ENCODE assay signal across 38 mouse cellular contexts in the genomic region with DNA sequence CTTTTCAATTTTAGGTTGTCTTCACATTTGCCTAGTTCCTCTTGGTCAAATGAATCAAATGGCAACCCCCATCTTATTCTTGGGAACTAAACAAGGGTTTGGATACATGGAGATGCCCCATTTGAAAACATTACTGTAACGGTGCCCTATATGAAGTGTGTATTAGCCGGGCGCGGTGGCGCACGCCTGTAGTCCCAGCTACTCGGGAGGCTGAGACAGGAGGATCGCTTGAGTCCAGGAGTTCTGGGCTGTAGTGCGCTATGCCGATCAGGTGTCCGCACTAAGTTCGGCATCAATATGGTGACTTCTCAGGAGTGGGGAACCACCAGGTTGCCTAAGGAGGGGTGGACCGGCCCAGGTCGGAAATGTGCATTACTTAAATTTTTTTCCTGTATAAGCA. TPM values are rescaled to one million over a fixed set of nuclear protein-coding genes. Genes with fewer than 3 reads are reported as not detected.
"Had no signal": no experiment of that assay in that cellular context is flagged by ENCODE, and none has a peak within 500 bp of the region (broad histone marks: within the 10 kb centered on the region; RNA-seq: fewer than 3 reads in every experiment).

No protein-coding gene starts in this region.

- H3K27ac ChIP-seq: limb, embryonic 10.5 days; limb, embryonic 12.5 days; limb, embryonic 13.5 days; limb, embryonic 15.5 days; liver, embryonic 12.5 days; liver, embryonic 13.5 days; liver, embryonic 14.5 days; liver, embryonic 15.5 days; lung, embryonic 15.5 days; macrophage; midbrain, embryonic 10.5 days; midbrain, embryonic 12.5 days; midbrain, embryonic 13.5 days; midbrain, embryonic 15.5 days had no signal

- H3K9ac ChIP-seq: limb, embryonic 12.5 days; limb, embryonic 13.5 days; limb, embryonic 15.5 days; liver, embryonic 12.5 days; liver, embryonic 13.5 days; liver, embryonic 14.5 days; liver, embryonic 15.5 days; liver, postnatal 0 days; lung, embryonic 14.5 days; lung, embryonic 15.5 days; midbrain, embryonic 12.5 days; midbrain, embryonic 13.5 days; midbrain, embryonic 15.5 days had no signal

- H3K9me3 ChIP-seq: limb, embryonic 10.5 days; limb, embryonic 12.5 days; limb, embryonic 13.5 days; limb, embryonic 15.5 days; liver, embryonic 12.5 days; liver, embryonic 13.5 days; liver, embryonic 15.5 days; lung, embryonic 15.5 days; megakaryocyte, embryonic 14.5 days; midbrain, embryonic 10.5 days; midbrain, embryonic 12.5 days; midbrain, embryonic 13.5 days; midbrain, embryonic 15.5 days had no signal

- ATAC-seq: liver, embryonic 12.5 days; liver, postnatal 0 days; lung, postnatal 0 days; midbrain, embryonic 13.5 days; midbrain, embryonic 15.5 days had no signal

- H3K27me3 ChIP-seq: limb, embryonic 12.5 days; limb, embryonic 13.5 days; limb, embryonic 15.5 days; liver, embryonic 12.5 days; liver, embryonic 13.5 days; liver, embryonic 15.5 days; lung, embryonic 15.5 days; megakaryocyte, embryonic 14.5 days; midbrain, embryonic 12.5 days; midbrain, embryonic 13.5 days; midbrain, embryonic 15.5 days had no signal

- H3K4me2 ChIP-seq: limb, embryonic 12.5 days; limb, embryonic 13.5 days; limb, embryonic 15.5 days; liver, embryonic 11.5 days; liver, embryonic 12.5 days; liver, embryonic 13.5 days; liver, embryonic 15.5 days; lung, embryonic 14.5 days; lung, embryonic 15.5 days; midbrain, embryonic 11.5 days; midbrain, embryonic 12.5 days; midbrain, embryonic 13.5 days; midbrain, embryonic 15.5 days had no signal

- H3K4me3 ChIP-seq: limb, embryonic 10.5 days; limb, embryonic 12.5 days; limb, embryonic 13.5 days; limb, embryonic 15.5 days; liver, embryonic 12.5 days; liver, embryonic 13.5 days; liver, embryonic 15.5 days; lung, embryonic 15.5 days; megakaryocyte, embryonic 14.5 days; midbrain, embryonic 10.5 days; midbrain, embryonic 12.5 days; midbrain, embryonic 13.5 days; midbrain, embryonic 15.5 days; myocyte had no signal

- DNase-seq: left cerebral cortex, postnatal 4 days; liver; liver, embryonic 13.5 days; liver, postnatal 0 days; lung, adult 18-20 months; lung, adult 2 months; lung, embryonic 14.5 days; lung, postnatal 10 days; lung, postnatal 14 days; lung, postnatal 36 days; lung, postnatal 4 days; midbrain, embryonic 14.5 days had no signal

RNA-seq across cellular contexts. Expression of a gene that starts 27.6 kb away (rescaled TPM):
- total RNA-seq: megakaryocyte progenitor cell, adult 5-6 weeks; megakaryocyte, adult 5-6 weeks; megakaryocyte-erythroid progenitor cell, adult 5-6 weeks; midbrain, postnatal 0 days; monocyte, adult 5-6 weeks had no signal
- polyA plus RNA-seq: limb, embryonic 11.5 days; limb, embryonic 12.5 days; limb, embryonic 15.5 days; liver, adult 2 months; liver, embryonic 11.5 days; liver, embryonic 12.5 days; liver, embryonic 13.5 days; liver, embryonic 15.5 days; liver, postnatal 0 days; lung, adult 2 months; lung, embryonic 14.5 days; lung, postnatal 0 days; macrophage; midbrain, embryonic 11.5 days; myocyte; neural tube, embryonic 11.5 days had no signal
